Mouse (Mus musculus) lung, postnatal 10 days (tissue): Measurements from ENCODE around the gene Magi1.
A peak's percentile ranks its signal among the peaks of the same experiment; 100 is the strongest.

Source experiments
- DNase-seq: peaks from one replicate; pipeline ENCODE4 v3.0.0; 2021

Gene Magi1

GRCm38 (mm10) chr6:94154854-94155601 is 128.7 kb downstream of the Magi1 start:
- no peak for DNase-seq

DNA sequence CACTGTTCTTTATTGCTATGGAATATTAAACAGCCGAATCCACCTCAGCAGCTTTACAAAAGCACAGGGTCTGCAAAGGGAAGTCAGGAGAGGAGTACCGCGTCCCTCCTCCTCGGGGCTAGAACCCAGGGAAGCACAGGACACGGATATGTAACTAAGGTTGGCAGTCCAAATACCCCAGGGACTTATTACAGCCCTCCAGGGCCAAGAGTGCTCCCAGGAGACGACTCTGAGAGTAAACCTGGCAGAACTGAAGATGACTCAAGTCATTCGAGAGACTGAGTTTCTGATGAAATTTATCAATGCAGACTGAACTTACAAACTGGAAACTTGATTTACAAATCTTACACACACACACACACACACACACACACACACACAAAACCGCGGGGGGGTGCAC is 130.8 kb downstream of the Magi1 start:
- DNase-seq, result no peak

GRCm38 (mm10) chr6:94150876-94151275 is 132.8 kb downstream of the Magi1 start:
- no peak for DNase-seq

- no peak for DNase-seq
These were observed 133.9 kb downstream of the Magi1 start for GRCm38 (mm10) chr6:94149800-94150199.

DNA sequence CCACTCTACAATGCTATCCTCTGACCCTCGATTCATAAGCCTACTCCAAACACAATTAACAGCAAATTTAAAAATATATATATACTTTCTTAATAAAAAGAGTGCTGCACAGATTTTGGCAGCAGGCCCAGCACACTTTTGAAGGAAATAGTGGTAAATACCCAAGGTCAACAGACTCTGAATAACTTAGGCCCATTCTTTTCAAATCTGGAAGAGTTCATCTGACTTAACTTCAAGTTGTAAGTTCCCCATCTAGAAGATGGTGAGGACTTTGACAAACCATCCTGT is 137.6 kb downstream of the Magi1 start:
- no peak for DNase-seq

GRCm38 (mm10) chr6:94145430-94146205 is 138.1 kb downstream of the Magi1 start:
- DNase-seq, result peak; percentile 26

DNA sequence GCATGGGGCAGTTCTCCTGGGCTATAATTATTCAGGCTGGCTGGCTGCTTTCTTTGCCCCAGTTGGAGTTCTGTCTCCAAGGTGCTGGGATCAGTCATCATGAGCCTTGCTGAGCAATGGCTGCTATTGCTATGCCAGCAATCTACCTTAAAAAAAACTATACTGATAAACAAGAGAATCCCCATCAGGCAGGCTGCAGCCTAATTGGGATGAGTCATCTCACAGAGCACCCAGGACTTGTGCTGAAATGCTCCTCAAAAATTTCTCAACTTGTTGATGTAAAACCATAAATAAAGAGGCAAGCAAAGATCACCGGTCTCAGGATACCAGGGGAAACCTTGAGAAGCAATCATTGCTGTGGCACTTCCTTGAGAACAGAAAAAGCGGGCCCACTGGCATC is 141.2 kb downstream of the Magi1 start:
- no peak for DNase-seq

DNA sequence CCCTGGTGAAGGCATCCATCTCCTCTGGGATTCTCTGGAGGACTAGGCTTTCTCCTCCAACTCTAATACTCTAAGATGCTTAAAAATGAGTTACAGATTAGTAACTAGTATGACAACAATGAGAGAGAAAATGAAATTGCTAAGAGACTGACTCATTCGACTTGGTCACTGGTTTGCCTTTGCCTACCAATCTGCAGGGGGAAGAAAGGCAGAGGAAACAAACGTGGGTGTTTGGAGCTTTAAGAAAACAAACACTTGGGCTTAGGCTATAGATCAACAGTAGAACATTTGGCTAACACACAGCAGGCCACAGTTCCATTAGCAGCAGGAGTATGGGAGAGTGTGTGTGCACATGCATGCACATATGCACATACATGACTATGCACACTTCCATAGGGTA is 142.2 kb downstream of the Magi1 start:
- no peak for DNase-seq

DNA sequence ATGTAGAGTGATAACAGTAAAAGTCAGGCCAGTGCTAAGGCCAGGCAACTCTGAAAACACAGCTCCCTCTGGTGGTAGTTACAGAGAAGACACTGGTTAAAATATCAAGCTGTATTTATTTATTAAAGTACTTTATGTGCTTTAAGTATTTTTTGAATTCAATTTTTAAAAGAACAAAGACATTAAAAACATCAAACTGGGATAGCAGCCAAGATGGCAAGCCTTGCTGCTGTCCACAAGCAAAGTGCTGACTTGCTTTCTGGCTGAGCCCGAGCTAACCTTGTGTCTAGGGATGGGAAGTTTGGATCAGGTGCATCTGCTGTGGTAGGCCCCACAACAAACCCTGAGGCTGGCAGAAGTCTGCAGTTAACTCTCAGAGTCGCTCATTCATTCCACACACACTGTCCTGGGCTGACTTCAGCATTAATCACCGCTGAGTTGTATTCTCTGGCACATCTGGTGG is 143.7 kb downstream of the Magi1 start:
- DNase-seq, result peak; percentile 39

DNA sequence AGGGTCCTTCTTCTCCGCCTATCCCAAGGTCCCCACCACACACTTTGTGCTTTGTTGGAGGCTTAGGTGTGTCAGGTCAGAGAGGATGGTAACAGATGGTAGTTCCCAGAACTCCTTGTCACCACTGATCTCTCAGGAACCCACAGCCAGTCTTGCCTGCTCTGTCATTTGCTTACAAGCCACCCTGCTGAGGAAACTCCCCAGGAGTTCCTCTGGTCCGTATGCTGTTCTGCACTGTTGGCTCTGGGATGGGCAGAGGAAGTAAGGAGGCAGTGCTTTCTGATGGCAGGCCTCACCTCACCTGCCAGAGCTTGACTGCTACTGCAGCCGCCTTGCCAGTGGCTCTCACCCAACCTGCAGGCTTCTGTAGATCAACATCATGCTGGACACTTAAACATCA is 147.0 kb downstream of the Magi1 start:
- no peak for DNase-seq

DNA sequence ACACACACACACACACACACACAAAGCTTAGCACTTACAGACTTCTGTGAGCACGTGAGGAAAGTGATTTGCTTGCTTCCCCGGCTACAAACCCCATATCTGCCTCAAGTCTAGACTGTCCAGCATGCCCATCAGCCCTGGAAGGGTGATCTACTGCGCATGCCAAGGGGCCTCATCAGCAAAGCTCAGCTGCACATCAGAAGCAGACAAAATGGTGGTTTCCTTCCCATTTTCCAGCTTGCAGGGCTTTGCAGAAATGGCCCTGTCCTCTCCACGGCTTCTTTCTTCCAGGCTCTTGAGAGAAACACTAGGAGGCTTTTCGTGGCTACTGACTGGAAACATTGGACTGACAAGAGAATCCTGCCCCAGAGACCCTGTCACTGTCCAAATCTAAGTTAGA is 149.6 kb downstream of the Magi1 start:
- no peak for DNase-seq

GRCm38 (mm10) chr6:94131999-94132398 is 151.7 kb downstream of the Magi1 start:
- no peak for DNase-seq

DNA sequence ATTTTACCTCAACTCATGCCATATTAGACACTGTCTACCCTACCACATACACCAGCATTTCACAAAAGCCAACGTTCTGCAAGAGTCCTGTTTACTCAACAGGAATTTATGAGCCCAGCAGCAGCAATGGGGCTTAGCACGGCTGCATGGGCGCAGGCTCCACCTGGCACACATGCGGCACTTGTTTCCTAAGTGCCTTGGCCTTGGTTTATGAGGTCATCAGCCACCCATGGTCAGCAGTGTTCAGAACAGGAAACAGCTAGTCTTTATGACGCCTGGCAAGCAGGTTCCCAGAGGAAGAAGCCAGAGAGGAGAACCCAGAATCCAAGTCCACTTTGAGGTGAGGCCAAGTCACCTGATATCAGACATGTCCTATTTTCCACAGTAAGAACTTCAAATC is 153.3 kb downstream of the Magi1 start:
- no peak for DNase-seq

DNA sequence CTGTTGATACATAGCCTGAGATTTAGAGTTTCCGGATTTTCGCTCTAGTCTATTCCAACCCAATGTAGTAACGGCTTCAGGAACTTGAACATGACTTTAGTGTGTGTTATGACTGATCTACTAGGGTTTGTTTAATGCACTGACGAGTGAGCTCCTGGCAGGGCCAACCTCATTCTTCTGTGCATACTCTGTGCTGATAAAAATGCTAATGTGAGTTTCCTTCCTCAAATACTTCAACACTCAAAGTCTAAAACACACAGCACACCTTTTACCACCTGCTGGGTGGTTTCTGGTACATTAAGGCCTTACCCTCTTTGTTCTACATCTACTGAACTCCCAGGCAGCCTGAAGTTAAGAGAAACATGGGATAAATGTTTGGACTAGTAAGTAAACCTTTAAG is 157.0 kb downstream of the Magi1 start:
- no peak for DNase-seq

DNA sequence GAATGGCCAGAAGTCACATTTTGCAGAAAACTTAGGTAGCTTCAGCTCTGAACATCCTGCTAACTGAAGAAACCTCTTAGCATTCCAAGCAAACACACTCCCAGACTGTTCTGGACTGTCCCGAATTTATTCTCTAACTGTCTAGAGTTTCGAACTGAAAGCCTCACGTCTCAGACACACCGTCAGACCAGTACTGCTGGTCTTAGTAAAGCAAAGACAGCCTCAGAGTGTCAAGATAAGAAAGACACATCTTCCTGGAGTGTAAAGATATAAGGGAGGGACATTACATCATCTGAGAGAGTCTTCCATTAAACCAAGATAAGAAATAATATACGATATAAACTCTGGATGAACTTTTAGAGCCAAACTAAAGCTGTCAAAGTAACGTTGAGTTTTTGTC is 158.6 kb downstream of the Magi1 start:
- DNase-seq, result no peak

- DNase-seq, result no peak
These were observed 159.4 kb downstream of the Magi1 start for GRCm38 (mm10) chr6:94124279-94124678.

GRCm38 (mm10) chr6:94122566-94123150 is 161.1 kb downstream of the Magi1 start:
- DNase-seq, result no peak

DNA sequence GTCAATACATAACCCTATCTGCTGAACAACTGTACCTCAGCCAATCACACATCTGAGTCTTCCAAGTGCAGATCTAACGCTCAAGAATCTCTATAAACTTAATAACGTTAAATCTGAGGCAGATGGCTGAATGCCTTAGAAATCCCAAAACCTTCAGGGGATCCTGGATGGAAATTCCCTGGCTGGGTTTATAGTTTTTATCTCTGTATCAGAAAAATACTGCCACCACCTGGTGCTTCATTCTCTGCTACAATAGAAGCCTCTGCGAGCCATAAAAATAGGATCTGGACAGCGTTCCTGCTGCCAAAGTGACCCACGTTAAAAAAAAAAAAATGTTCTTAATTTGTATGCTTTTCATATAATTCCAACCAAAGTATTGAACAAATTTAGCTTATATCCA is 162.2 kb downstream of the Magi1 start:
- DNase-seq, result no peak

DNA sequence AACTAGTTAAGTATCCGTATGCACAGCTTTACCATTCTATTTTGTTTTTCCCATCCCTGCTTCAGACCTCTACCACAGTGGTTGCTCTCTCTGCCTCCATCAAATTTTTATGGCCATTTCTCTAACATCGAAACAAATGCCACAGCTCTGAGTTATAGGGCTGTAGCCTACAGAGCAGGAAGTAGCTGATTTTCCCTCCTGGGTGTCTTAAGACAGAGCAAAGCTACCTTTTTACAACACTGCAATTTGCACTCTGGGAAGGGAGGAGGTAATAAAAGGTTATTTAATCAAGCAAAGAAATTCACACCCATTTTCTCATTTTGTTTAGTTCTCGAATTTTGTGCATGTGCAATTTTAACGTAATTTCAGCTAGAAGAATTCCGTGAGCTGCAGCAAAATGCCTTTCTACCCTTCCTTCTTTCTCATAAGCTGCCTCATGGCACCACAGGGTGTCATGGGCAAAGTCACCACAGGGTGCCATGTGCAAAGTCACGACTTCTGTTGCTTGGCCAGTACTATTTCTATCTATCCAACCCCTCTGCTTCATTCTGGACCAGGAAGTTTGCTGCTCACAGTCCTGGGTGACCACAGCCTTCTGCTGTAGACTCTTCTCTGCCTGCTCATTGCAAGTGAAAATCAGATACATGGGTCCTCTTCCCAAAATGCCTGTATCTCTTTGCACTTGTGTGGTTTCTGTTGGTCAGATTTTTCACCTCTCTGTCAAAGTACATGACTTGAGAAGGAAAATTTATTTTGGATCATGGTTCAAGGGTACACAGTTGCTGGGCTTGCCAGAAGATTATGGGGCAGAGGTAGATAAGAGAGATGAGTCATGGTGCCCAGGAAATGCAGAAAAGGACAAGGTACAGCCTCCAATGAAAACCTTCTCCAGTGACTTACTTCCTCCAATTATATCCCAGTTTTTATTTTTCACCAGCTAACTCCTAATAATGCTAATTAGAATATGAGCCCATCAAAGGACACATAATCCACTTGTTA is 167.0 kb downstream of the Magi1 start:
- DNase-seq, result no peak

DNA sequence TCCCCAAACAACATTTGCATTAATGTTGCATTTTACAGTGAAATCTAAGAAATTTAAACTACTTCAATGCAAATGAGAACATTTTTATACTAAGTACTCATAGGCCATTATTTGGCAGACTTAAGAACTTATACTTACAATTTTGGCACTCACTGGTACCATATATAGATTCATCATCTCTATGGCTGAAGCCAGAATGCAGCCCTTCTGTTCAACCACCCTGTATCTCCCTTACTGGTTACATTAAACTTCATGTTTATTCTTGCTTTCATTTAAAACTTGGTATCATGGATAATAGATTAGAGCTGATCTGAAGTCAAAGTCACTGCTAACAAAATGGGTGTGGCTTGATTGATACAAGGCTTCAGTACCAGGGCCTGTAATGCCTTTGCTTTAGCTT is 171.9 kb downstream of the Magi1 start:
- DNase-seq, result no peak

DNA sequence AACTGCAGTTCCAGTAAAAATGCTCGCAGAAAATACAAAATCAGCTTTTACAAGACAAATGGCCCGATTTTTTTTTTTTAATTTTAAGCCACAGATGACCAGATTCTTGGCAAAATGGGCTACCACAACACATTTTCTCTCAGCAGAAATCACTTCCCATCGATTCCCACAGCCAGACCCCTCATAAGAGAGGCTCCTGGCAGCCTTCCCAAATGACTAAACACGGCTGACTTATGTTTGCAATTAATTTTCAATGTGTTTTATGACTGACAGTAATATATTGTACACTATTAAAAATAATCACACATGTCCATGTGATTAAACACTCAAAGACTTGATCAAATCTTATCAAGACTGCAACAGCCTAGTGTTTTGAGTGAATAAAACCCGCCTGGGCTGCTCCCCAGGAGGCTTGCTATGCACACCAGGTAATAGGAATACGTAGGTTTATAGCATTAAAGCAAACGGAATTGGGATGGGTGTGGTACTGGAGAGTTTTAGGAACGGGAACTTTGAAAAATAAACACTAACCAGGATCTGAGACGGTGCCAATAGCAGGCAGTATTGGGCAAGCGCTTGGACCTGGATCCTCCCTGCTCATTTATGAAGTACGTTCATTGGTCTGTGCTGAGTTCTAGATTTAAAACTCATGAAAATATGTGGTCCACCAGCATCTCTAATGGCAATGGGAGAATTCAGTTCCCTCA is 176.2 kb downstream of the Magi1 start:
- DNase-seq, result peak; percentile 45

GRCm38 (mm10) chr6:94103581-94103980 is 180.1 kb downstream of the Magi1 start:
- no peak for DNase-seq
